Mouse (Mus musculus) T-helper 2 cell (primary cell): ENCODE results near the gene Vwa3b.

Source experiments
- in situ Hi-C: fragments of 300-600 bp; cut with MboI, MseI; formaldehyde crosslinking; loops from one replicate; pipeline ENCODE4 v1.15.1; 2025; ENCODE audit warnings: high pct_unique_total_duplicates

Gene Vwa3b

DNA sequence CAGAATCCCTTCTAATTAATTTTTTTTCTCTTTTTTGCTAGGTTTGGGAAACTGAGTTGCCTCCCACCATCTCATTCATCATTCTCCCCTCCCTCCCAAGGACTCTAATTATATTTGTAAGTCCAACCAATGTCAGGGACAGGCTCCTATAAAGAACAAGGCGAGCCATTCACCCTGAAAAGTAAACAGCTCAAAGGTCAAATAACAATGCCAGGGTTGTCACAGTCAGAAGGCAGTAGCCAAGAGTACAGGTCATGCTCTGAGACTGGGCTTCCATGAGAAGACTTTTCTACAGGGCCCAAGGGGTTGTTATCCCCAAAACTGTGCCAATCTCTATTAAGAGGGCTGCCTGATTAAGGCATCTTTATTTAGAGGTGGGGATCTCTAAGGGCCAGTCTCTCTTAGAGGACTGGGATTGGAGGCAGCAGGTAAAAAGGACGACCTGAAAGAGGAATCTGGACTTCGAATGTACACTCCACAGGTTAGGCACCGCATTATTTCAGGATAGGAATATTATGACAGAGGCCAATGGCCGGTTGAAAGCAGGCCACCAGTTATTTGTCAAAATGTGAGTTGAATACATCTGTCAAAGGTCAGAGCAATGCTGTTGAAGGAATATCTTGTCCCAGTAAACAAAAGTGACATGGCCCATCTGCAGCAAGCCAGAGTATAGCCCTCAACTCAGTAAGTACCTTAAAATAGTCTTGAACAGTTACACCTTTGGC, at the start of gene Vwa3b:
Gene Vwa3b (plus strand): TSS at position 635 of the 725 bp plus-strand sequence.
- in situ Hi-C loops = no loop called here

DNA sequence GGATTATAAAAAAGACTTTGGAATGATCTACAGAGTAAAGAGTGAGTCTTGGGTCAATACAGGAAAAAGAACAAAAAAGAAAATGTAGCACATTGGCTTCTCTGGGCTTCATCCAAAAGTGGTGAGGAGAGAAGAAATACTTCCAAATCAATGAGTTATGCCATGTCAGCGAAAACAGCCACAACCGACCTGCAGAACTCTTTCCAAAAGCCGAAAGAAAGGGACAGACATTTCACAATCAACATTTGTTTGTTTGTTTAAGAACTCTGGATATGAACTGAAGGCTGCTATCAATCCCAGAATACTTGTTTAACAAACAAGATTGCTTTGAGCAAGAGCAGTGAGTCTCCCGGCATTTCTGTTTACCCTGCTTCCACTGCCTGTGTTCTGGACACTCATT, 49.6 kb upstream of the Vwa3b start:
- in situ Hi-C loops = no loop called here

DNA sequence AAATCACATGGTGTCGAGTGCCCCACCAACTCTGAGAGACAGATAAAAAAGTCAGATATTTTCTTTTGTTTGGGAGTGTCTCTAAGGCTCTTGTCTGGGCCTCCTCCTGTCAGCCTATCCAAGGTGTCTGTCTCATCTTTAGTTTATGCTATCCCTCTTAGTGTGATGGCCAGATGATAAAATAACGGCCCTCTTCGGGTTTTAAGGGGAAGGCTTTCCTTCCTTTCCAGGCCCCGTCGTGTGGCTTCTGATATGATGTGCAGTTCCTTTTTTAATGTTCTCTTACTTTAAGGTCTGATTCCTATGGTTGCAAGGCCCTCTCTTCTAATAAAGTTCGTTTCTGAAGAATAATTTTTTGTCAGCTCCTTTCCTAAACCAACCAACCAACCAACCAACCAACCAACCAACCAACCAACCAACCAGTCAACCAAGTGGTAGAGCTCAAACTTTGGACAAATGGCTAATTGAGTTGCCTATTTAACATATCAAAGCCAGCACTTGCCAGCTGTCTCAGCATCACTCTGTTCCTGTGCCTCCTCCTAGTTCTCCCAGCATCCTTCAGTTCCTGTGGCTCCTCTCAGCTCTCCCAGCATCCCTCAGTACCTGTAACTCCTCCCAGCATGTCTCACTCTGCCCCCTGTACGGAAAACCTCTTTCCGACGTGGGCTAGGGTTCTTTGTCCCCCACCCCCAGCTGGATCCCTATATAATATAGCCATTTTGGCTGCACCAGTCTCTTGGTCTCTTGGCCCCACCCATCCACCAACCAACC, 44.0 kb upstream of the Vwa3b start:
- in situ Hi-C loops = no loop called here

DNA sequence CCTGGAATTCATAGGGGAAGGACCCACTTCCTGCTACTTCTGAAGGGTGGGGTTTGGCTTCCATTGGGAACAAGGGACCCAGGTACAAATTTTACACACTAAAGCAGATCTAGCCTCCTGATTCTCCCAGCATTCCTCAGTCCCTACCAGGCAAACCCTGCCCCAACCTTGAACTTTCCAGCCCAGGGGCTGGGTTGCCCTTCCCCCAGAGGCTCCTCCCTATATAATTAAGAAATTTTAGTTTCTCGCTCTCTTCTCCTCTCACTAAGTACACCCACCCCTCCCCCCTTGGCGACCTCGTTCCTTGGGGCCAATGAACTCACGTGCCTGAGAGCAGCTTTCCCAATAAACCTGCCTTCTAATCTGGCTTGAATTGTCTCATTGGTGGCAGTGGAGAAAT, 42.6 kb upstream of the Vwa3b start:
- in situ Hi-C loops = no loop called here

DNA sequence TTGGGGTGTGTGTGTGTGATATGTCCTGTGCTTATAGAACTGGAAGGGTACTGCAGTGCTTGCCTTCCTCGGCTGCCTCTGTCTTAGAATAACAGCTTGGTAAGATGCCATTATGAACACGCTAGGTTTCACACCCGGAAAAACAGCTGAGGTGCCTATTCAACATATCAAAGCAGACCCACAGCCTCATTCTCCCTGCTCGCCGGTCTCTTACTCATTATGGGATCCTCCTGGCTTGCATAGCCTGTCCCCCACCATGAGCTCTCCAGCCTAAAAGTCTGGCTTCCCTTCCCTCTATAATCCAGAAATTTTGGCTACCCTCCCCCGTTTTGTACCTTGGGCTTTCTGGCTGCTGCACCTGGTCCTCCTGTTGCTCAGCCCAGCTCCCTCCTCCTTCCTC, 42.0 kb upstream of the Vwa3b start:
- in situ Hi-C loops = no loop called here

DNA sequence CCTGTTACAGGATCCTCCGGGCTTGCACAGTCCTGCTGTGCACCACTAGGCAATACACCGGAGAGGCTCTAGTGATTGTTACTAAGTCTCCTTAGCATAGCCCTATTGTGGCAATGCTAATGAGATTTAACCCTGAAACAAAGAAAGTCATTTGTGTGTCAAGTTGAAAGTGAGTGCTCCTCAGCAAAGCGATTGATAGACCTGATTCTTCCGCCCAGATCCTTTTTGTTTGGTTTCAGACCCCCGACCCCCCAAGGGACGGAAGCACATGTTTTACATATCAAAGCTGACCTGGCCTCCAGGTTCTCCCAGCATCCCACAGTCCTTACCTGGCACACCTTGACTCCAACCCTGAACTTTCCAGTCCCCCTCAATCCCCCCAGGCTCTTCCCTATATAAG, 40.5 kb upstream of the Vwa3b start:
- in situ Hi-C loops = no loop called here

DNA sequence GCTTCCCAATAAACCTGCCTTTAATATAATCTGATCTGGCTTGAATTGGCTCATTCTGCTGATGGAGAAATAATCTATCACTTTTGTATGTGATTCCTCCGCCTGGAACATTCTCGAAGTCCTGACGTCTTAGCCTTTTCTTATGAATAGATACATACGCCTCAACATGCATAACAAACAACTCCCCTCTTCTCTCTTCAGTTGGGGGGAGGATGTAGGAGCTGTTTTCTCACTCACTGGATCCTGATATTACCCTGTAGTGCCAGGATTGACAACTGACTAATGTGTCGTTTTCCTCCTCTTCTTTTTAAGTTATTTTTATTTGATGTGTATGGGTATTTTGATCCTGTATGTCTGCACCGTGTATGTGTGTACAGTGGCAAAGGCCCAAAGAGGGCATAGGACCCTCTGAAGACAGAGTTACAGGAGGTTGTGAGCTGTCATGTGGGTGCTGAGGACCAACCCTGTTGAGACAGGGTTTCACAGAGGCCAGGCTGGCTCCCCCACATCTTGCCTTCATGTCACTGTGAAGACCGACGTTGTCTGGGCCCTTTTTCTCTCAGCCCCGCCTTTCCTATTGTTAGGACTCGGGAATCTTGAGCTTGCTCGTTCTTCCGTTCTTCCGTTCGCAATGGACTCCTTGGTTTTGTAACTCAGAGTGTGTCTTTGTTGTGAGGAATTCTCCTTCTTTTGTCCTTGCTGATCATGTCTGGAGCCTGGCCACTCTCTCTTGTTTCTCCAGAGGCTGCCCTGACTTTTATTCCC, 39.8 kb upstream of the Vwa3b start:
- in situ Hi-C loops = no loop called here

DNA sequence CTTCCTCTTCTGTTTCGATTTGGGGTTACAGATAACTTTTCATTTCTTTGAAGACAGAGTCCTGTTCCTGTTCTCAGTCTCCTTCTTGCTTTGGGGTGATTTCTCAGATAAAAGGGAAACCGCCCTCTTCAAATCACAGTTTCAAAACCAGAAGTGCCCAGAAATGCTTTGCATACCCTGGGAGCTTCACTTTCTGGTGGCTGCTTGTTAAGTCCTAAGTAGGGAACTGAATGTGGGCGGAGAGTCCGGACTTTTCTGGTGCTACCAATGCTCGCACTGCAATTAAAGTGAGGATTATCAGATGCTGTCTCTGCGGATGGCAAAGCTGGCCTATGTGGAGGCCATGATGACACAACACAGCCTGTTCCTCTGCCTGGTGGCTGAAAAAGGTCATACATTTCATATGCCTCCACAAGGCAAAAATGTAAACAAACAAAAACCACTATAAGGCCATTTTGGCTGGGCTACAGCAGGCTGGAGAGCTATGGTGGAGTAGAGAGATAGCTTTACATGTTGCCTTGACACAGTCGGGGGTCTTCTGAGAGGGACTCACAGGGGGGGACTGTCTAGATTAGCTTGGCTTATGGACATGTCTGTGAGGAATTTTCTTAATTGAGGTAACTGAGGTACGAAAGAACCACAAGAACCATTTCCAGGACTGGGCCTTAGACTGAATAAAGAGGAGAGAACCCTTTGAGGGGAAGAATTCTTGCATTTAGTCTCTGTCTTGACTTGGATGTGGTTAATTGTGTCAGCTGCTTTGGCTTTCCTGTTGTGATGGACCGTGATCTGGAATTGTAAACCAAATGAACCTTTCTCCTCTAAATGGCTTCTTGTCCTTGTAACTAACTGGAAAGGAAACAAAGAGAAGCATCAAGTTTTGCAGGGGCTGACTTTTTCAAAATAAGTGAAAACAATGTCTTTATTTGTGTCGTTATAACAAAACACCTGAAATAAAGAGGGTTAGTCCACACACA, 38.9 kb upstream of the Vwa3b start:
- in situ Hi-C loops = no loop called here

DNA sequence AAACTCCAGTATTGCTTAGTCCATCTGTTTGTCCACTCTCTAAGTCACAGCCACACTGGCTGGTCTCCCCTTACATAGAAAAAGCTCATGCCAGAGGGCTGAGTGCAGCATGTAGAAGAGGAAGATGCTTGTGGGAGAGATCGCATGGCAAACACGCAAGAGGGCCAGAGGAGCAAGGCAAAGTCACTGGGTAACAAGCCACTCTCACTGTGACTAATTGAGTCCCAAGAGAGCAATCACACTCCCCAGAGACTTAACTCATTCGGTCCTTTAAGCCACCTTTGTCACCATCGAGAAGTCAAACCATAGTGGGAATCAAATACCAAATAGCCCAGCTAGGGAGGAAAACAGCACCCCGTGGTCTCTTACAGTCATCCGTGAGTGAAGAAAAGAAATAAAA, 38.2 kb upstream of the Vwa3b start:
- in situ Hi-C loops = no loop called here

DNA sequence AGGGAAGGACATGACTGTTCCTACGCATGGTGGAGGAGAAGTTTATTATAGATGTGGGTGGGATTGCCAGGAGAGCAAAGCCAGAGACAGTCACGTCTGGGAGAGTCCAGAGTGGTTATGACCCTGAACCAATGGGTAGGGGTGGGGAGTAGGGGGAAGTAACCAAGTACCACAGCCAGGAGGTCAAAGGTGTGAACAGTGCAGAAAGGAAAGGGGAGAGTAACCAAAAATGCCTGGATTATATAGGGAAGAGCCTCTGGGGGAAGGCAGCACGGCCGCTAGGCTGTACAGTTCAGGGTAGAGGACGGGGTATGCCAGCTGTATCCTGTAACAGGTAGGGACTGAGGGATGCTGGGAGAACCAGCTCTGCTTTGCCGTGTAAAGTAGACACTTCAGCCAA, 37.8 kb upstream of the Vwa3b start:
- in situ Hi-C loops = no loop called here

DNA sequence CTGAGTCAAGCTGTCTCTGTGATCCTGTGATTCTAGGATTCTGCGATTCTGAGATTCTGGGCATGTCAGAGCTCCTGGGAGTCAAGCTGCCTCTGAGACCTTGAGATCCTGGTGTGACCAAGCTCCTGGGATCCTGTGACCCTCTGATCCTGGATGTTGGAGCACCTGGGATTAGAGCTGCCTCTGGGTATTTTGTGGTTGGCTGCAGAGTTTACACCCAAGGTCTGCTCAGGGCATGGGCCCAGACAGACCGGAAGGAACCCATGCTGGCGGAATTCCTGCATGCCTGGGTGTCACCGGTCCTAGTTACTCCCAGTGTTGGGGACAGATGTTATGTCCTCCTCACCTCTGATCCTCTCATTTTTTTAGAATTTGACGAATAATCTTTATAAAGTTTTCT, 32.1 kb upstream of the Vwa3b start:
- in situ Hi-C loops = no loop called here

DNA sequence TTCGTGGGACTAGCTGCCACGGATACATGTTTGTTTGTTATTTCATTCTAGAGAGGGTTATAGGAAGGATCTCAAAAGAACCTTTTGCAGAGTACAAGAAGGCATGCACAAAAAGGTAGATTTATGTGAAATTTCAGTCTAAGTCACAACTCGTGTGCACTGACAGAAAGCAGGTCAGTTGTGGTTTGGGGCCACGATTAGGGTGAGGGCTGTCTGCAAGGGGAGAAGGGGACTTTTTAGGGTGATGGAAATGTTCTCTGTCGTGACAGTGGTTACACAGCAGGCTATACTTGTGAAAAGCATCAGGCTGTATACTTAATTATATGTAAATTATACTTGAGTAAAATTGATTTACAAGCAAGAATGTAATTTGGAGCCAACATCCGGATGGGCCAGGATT, 30.6 kb upstream of the Vwa3b start:
- in situ Hi-C loops = no loop called here

DNA sequence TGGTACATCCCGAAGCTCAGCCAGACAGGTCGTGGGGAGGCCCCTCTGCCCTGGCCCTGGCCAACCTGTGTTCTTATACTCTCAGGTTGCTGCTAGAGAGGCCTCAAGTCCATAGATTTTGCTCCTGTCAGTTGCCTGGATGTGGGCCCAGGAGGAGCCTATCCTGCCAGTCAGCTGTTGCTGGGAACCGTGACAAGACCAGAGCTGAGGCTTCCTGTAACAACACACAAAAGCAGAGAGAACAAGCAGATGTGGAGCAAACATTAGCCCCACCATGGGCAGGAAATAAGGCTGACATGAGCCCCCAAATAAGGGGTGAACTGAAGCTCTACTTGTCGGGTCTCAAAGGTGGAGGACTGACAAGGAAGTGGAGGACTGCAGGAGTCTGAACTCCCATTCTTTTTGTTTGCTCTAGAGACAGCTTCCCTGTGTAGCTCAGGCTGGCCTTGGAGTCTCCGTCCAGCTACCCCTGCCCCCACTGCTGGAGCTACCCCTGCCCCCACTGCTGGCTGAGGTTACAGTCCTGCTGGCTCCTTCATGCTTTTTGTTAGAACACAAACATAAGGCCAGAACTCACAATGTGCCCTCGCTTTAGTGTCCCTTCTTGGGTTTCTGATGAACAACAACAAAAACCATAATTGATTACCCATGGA, 29.7 kb upstream of the Vwa3b start:
- in situ Hi-C loops = no loop called here

DNA sequence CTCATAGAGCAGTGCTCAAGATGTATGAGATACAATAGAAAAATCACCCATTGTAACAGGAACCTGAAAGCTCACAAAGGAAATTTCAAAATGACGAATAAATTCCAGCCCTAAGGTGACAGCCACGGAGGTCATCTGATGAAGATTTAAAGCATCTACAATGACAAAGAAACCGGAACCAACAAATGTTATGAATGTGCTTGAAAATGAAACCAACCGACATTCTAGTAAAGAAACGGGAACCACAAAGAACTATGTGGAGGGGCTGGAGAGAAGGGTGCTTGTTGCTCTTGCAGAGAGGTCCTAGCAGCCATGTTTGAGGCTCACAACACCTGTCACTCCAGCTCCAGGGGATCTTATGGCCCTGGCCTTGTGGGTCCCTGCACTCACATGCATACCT, 26.1 kb upstream of the Vwa3b start:
- in situ Hi-C loops = loop anchor here (10.0 kb wide), 1 partner anchor 56 kb away; the partner anchor contains the start of gene Tmem131

DNA sequence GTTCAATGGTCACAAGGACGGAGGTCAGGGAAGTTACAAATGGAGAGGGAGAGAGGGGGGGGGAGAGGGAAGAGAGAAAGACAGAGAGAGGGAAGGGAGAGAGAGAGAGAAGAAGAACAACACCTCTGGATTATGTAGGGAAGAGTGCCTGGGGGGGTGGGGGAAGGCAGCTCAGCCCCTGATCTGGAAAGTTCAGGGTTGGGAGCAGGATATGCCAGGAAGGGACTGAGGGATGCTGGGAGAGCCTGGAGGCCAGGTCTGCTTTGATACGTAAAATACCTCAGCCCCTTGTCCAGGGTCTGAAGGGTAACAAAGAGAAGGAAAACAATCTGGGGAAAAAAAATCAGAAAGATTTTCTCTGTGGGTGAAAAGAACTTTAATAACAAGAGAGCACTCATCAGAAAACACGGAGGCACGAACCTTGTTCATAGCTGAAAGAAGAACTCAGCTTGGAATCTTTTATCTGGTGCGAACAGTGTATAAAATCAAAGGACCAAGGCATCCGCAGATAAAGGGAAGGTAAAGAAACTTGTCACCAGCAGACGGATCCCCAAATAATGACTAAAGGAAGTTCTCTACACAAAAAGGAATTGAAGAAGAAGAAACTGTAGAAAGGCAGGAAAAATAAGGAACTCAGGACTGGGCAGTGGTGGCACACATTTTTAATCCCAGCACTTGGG, 24.6 kb upstream of the Vwa3b start:
- in situ Hi-C loops = loop anchor here (10.0 kb wide), 1 partner anchor 57 kb away; the partner anchor contains the start of gene Tmem131

DNA sequence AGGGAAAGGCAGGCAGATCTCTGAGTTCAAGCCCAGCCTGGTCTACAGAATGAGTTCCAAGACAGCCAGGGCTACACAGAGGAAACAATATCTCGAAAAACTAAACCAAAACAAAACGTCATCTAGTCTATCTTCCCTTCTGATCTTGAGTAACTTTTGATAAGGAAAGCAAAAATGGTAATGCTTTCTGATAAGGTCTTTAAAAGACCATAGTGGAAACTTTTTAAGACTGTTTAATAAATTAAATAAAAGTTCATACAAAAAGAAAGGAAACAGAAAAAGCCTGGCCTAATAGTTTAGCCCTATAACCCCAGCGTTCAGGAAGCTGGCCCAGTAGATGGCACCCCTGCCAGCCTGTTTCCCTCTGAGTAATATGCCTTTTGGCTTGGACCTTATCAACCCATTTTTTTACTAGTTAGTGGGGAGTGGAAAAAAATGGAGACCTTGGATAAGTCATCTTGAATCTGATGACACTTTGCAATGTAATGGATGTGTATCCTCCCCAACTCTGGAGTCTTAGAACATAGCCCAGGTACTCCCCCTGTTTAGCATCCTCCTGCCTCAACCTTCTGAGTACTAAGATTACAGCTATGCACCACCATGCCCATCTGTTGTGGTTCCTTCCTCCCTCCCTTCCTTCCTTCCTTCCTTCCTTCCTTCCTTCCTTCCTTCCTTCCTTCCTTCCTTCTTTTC, 23.9 kb upstream of the Vwa3b start:
- in situ Hi-C loops = loop anchor here (10.0 kb wide), 1 partner anchor 58 kb away; the partner anchor contains the start of gene Tmem131

DNA sequence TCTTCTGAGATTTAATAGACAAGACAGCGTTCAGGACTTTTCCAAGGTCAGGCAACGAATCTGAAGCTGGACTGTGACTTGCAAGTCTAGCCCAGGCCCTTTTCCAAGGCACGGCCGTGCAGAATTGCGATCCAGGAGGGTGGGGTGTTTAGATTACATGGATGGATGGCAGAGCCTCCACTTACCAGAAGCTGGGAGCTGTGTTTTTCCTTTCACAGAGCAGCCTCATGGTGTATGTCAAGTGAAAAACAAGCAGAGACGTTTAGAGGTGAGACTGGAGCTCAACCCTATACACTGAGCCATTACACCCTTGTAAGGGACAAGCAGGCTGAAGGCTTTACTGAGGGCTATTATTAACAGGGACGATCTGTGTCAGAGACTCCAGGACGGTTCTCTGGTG, 21.9 kb upstream of the Vwa3b start:
- in situ Hi-C loops = loop anchor here (10.0 kb wide), 1 partner anchor 60 kb away; the partner anchor contains the start of gene Tmem131

DNA sequence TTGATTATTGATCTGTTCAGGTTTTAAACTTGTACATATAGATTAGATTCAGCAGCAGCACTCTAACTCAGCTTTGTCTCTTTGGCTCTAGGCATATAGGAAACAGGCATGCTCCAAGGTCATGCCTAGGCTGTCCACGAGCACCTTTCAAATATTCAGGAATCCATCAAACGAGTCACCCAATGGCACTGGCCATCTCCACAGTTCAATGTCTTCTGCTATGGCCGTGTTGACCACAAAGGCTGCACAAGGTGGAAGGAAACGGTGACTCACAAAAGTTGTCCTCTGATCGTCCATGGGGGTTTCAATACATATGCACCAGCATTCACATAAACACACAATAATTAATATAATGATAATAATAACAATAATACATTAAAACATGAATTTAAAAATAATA, 21.4 kb upstream of the Vwa3b start:
- in situ Hi-C loops = loop anchor here (10.0 kb wide), 1 partner anchor 60 kb away; the partner anchor contains the start of gene Tmem131

DNA sequence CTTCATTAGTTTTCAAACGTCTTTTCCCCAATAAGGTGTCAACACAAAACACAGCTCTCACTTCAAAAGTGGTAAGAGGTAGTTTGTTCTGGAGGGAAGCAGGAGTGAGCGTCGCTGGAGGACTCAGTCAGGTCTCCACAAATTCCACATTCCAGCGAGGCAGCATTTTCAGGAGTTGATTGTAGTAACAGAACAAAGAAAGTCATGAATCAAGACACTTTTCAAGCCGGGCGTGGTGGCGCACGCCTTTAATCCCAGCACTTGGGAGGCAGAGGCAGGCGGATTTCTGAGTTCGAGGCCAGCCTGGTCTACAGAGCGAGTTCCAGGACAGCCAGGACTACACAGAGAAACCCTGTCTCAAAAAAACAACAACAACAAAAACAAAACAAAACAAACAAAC, 19.9 kb upstream of the Vwa3b start:
- in situ Hi-C loops = loop anchor here (10.0 kb wide), 1 partner anchor 62 kb away; the partner anchor contains the start of gene Tmem131
